Mouse (Mus musculus): ENCODE results near the gene Rtn4r. TPM values are rescaled to one million over a fixed set of nuclear protein-coding genes. Genes with fewer than 3 reads are reported as not detected.

The Rtn4r gene
- 18.9 and 26.7 TPM in 2 replicates for polyA plus RNA-seq (2012; rRNA removed)

GRCm38 (mm10) chr16:18127241-18127861, at the start of gene Rtn4r:
Gene Rtn4r (plus strand): TSS chr16:18127642.
- no peaks in the 10 kb centered on the region for H3K4me1 ChIP-seq (ENCODE audit: control insufficient read depth, insufficient read depth, low read length)
- TF ChIP-seq POLR2A (IDR thresholded peaks at IDR 0.05; ENCODE audit: low read depth, low read length) (no peak), CTCF (conservative IDR thresholded peaks at IDR 0.05; ENCODE audit: insufficient read depth, insufficient read length, low read depth, low read length) (peak; percentile 39; the same call in 1 of the 2 replicates)
- no peak within 1 kb of the TSS for H3K27ac ChIP-seq (ENCODE audit: insufficient read depth, low read depth, low read length)
- WGBS, result under 1% methylated on average over 94 of the region's 96 CpGs
- H3K27me3 ChIP-seq (replicated peaks; ENCODE audit: control insufficient read depth, insufficient read depth, low read length), result no peaks in the 10 kb centered on the region; the same call in 1 of the 2 replicates
- peak within 1 kb of the TSS; percentile 64 for H3K4me3 ChIP-seq (ENCODE audit: insufficient read depth, low read depth, low read length)
- H3K36me3 ChIP-seq (ENCODE audit: control insufficient read depth, insufficient read depth, low read length), result no peaks in the 10 kb centered on the region
- peak; percentile 85 for DNase-seq

- Histone ChIP-seq H3K36me3 (ENCODE audit: control insufficient read depth, insufficient read depth, low read length) (no peaks in the 10 kb centered on the region; the same call in 1 of the 2 replicates), H3K4me3 (ENCODE audit: insufficient read depth, low read depth, low read length) (no peak overlapping the region), H3K4me1 (ENCODE audit: control insufficient read depth, insufficient read depth, low read length) (peaks cover 37% of the 10 kb centered on the region), H3K27ac (ENCODE audit: insufficient read depth, low read depth, low read length) (no peak overlapping the region), H3K27me3 (replicated peaks; ENCODE audit: control insufficient read depth, insufficient read depth, low read length) (no peaks in the 10 kb centered on the region)
- DNase-seq, result no peak
- TF ChIP-seq POLR2A (IDR thresholded peaks at IDR 0.05; ENCODE audit: low read depth, low read length) (no peak), CTCF (conservative IDR thresholded peaks at IDR 0.05; ENCODE audit: insufficient read depth, insufficient read length, low read depth, low read length) (no peak)
- 71% methylated on average over 5 of the region's 5 CpGs for WGBS
Observed at GRCm38 (mm10) chr16:18078314-18079015, 49.0 kb upstream of the Rtn4r start.

- Histone ChIP-seq H3K27me3 (replicated peaks; ENCODE audit: control insufficient read depth, insufficient read depth, low read length) (no peaks in the 10 kb centered on the region), H3K36me3 (ENCODE audit: control insufficient read depth, insufficient read depth, low read length) (no peaks in the 10 kb centered on the region; the same call in 1 of the 2 replicates), H3K4me1 (ENCODE audit: control insufficient read depth, insufficient read depth, low read length) (peaks cover 38% of the 10 kb centered on the region), H3K27ac (ENCODE audit: insufficient read depth, low read depth, low read length) (no peak overlapping the region), H3K4me3 (ENCODE audit: insufficient read depth, low read depth, low read length) (no peak overlapping the region)
- peak; percentile 6 for DNase-seq
- TF ChIP-seq CTCF (conservative IDR thresholded peaks at IDR 0.05; ENCODE audit: insufficient read depth, insufficient read length, low read depth, low read length), result no peak
- TF ChIP-seq POLR2A (IDR thresholded peaks at IDR 0.05; ENCODE audit: low read depth, low read length), result no peak
- 72% methylated on average over 2 of the region's 2 CpGs for WGBS
Observed at GRCm38 (mm10) chr16:18079300-18079699, 48.1 kb upstream of the Rtn4r start.

GRCm38 (mm10) chr16:18080171-18080570, 47.3 kb upstream of the Rtn4r start:
- Histone ChIP-seq H3K4me1 (ENCODE audit: control insufficient read depth, insufficient read depth, low read length) (peaks cover 40% of the 10 kb centered on the region), H3K4me3 (ENCODE audit: insufficient read depth, low read depth, low read length) (no peak overlapping the region), H3K27me3 (replicated peaks; ENCODE audit: control insufficient read depth, insufficient read depth, low read length) (no peaks in the 10 kb centered on the region), H3K36me3 (ENCODE audit: control insufficient read depth, insufficient read depth, low read length) (no peaks in the 10 kb centered on the region; the same call in 1 of the 2 replicates), H3K27ac (ENCODE audit: insufficient read depth, low read depth, low read length) (no peak overlapping the region)
- WGBS, result 87% methylated on average over 7 of the region's 7 CpGs
- TF ChIP-seq CTCF (conservative IDR thresholded peaks at IDR 0.05; ENCODE audit: insufficient read depth, insufficient read length, low read depth, low read length), result no peak
- TF ChIP-seq POLR2A (IDR thresholded peaks at IDR 0.05; ENCODE audit: low read depth, low read length), result no peak
- peak; percentile 0 for DNase-seq

- Histone ChIP-seq H3K4me1 (ENCODE audit: control insufficient read depth, insufficient read depth, low read length) (peaks cover 41% of the 10 kb centered on the region), H3K4me3 (ENCODE audit: insufficient read depth, low read depth, low read length) (no peak overlapping the region), H3K36me3 (ENCODE audit: control insufficient read depth, insufficient read depth, low read length) (no peaks in the 10 kb centered on the region; the same call in 1 of the 2 replicates), H3K27me3 (replicated peaks; ENCODE audit: control insufficient read depth, insufficient read depth, low read length) (no peaks in the 10 kb centered on the region), H3K27ac (ENCODE audit: insufficient read depth, low read depth, low read length) (peak overlapping the region; percentile 95)
- peak; percentile 93 for DNase-seq
- peak; percentile 59 for TF ChIP-seq CTCF (conservative IDR thresholded peaks at IDR 0.05; ENCODE audit: insufficient read depth, insufficient read length, low read depth, low read length)
- no peak for TF ChIP-seq POLR2A (IDR thresholded peaks at IDR 0.05; ENCODE audit: low read depth, low read length)
- 66% methylated on average over 10 of the region's 10 CpGs for WGBS
Observed at GRCm38 (mm10) chr16:18081149-18081827, 46.2 kb upstream of the Rtn4r start.

GRCm38 (mm10) chr16:18082291-18082690, 45.2 kb upstream of the Rtn4r start:
- 89% methylated on average over 1 of the region's 1 CpGs for WGBS
- TF ChIP-seq POLR2A (IDR thresholded peaks at IDR 0.05; ENCODE audit: low read depth, low read length) (no peak), CTCF (conservative IDR thresholded peaks at IDR 0.05; ENCODE audit: insufficient read depth, insufficient read length, low read depth, low read length) (no peak)
- Histone ChIP-seq H3K4me1 (ENCODE audit: control insufficient read depth, insufficient read depth, low read length) (peaks cover 42% of the 10 kb centered on the region), H3K36me3 (ENCODE audit: control insufficient read depth, insufficient read depth, low read length) (no peaks in the 10 kb centered on the region; the same call in 1 of the 2 replicates), H3K27me3 (replicated peaks; ENCODE audit: control insufficient read depth, insufficient read depth, low read length) (no peaks in the 10 kb centered on the region), H3K27ac (ENCODE audit: insufficient read depth, low read depth, low read length) (peak overlapping the region; percentile 95), H3K4me3 (ENCODE audit: insufficient read depth, low read depth, low read length) (no peak overlapping the region)
- peak; percentile 5 for DNase-seq

Measured in kidney, adult 2 months (tissue).